Mouse (Mus musculus) intestine, embryonic 16.5 days (tissue): ENCODE results near the gene Chdh. TPM values are rescaled to one million over a fixed set of nuclear protein-coding genes. Genes with fewer than 3 reads are reported as not detected.

Source experiments
- ATAC-seq: fragments of 200-750 bp; cut with Nextera tagmentation; 2 replicates; pipeline ENCODE4 v1.8.0; 2017; ENCODE audit warnings: moderate TSS enrichment, moderate library complexity
- H3K27ac ChIP-seq: fragments of 300-500 bp; sonication (generic); 2 replicates; pipeline ENCODE4 v1.5.1; 2014; ENCODE audit warnings: mild to moderate bottlenecking, low read length
- H3K27me3 ChIP-seq: fragments of 300-500 bp; sonication (generic); replicated peaks from 2 replicates; pipeline ENCODE4 v1.6.1; 2014; ENCODE audit warnings: low read length, control low read depth, mixed read lengths; ENCODE audit not compliant: control insufficient read depth, insufficient read depth
- H3K36me3 ChIP-seq: fragments of 300-500 bp; sonication (generic); 2 replicates; pipeline ENCODE4 v1.6.1; 2014; ENCODE audit warnings: low read length, control low read depth; ENCODE audit not compliant: control insufficient read depth, insufficient read depth
- H3K4me1 ChIP-seq: fragments of 300-500 bp; sonication (generic); 2 replicates; pipeline ENCODE4 v1.6.1; 2014; ENCODE audit warnings: low read length, control low read depth, mixed read lengths; ENCODE audit not compliant: control insufficient read depth, insufficient read depth
- H3K4me2 ChIP-seq: fragments of 300-500 bp; sonication (generic); 2 replicates; pipeline ENCODE4 v1.6.1; 2014; ENCODE audit warnings: low read depth, low read length, control low read depth
- H3K4me3 ChIP-seq: fragments of 300-500 bp; sonication (generic); 2 replicates; pipeline ENCODE4 v1.5.1; 2014; ENCODE audit warnings: mild to moderate bottlenecking, low read length
- H3K9ac ChIP-seq: fragments of 300-500 bp; sonication (generic); 2 replicates; pipeline ENCODE4 v1.6.1; 2014; ENCODE audit warnings: low read depth, low read length
- H3K9me3 ChIP-seq: fragments of 300-500 bp; sonication (generic); 2 replicates; pipeline ENCODE4 v1.6.1; 2016; ENCODE audit warnings: low read length, control low read depth; ENCODE audit not compliant: control insufficient read depth
- WGBS: fragments of 180-500 bp; shearing (Covaris S2); extraction: QIAGEN DNeasy Blood & Tissue Kit; methylation state at CpG from one replicate; pipeline ENCODE4 v1.1.7; 2014; 5-methylcytosine and 5-hydroxymethylcytosine counted together
- polyA plus RNA-seq: library from polyadenylated mRNA; unstranded; fragments of >200 nt; fragmentation: Nextera tagmentation; extraction: Ambion mirVana; gene quantifications from 2 replicates; pipeline ENCODE4 v1.2.1, GENCODE M21; 2015

Gene Chdh
- polyA plus RNA-seq, 1 experiment from 2014 or later = 2.1 TPM

- Histone ChIP-seq H3K27ac (no peak overlapping the region), H3K4me1 (0 out of 2 replicates have a peak, but pooled peaks cover 2% of the 10 kb centered on the region), H3K27me3 (no peaks in the 10 kb centered on the region), H3K4me3 (no peak overlapping the region), H3K36me3 (no peaks in the 10 kb centered on the region), H3K9me3 (no peaks in the 10 kb centered on the region), H3K9ac (no peak overlapping the region), H3K4me2 (no peak overlapping the region)
- WGBS = 69% methylated on average over 10 of the region's 10 CpGs
- no peak for ATAC-seq
These were observed 36.4 kb downstream of the Chdh start for GRCm38 (mm10) chr14:30045239-30045638.

GRCm38 (mm10) chr14:30045704-30046220, 36.9 kb downstream of the Chdh start:
- H3K4me3 ChIP-seq = no peak overlapping the region
- WGBS = 76% methylated on average over 8 of the region's 8 CpGs
- no peak for ATAC-seq
- no peaks in the 10 kb centered on the region for H3K36me3 ChIP-seq
- H3K9me3 ChIP-seq = no peaks in the 10 kb centered on the region
- H3K4me2 ChIP-seq = no peak overlapping the region
- H3K4me1 ChIP-seq = 0 out of 2 replicates have a peak, but pooled peaks cover 2% of the 10 kb centered on the region
- H3K27ac ChIP-seq = no peak overlapping the region
- no peaks in the 10 kb centered on the region for H3K27me3 ChIP-seq
- no peak overlapping the region for H3K9ac ChIP-seq

- Histone ChIP-seq H3K4me1 (0 out of 2 replicates have a peak, but pooled peaks cover 2% of the 10 kb centered on the region), H3K9me3 (no peaks in the 10 kb centered on the region), H3K4me2 (no peak overlapping the region), H3K36me3 (no peaks in the 10 kb centered on the region), H3K4me3 (no peak overlapping the region), H3K9ac (no peak overlapping the region), H3K27me3 (no peaks in the 10 kb centered on the region), H3K27ac (no peak overlapping the region)
- ATAC-seq = no peak
- WGBS = 91% methylated on average over 4 of the region's 4 CpGs
These were observed 38.2 kb downstream of the Chdh start for GRCm38 (mm10) chr14:30046976-30047375.

GRCm38 (mm10) chr14:30048049-30048448, 39.2 kb downstream of the Chdh start:
- Histone ChIP-seq H3K4me1 (0 out of 2 replicates have a peak, but pooled peaks cover 2% of the 10 kb centered on the region), H3K27me3 (no peaks in the 10 kb centered on the region), H3K4me3 (no peak overlapping the region)

GRCm38 (mm10) chr14:30050280-30050679, 41.5 kb downstream of the Chdh start:
- Histone ChIP-seq H3K27ac (no peak overlapping the region), H3K4me3 (no peak overlapping the region), H3K27me3 (no peaks in the 10 kb centered on the region), H3K4me2 (no peak overlapping the region), H3K9me3 (no peaks in the 10 kb centered on the region), H3K36me3 (no peaks in the 10 kb centered on the region), H3K4me1 (0 out of 2 replicates have a peak, but pooled peaks cover 2% of the 10 kb centered on the region), H3K9ac (no peak overlapping the region)
- WGBS = 88% methylated on average over 8 of the region's 8 CpGs
- ATAC-seq = no peak

More at GRCm38 (mm10) chr14:30048049-30048448, 39.2 kb downstream of the Chdh start:
- Histone ChIP-seq H3K9me3 (no peaks in the 10 kb centered on the region), H3K27ac (no peak overlapping the region), H3K9ac (no peak overlapping the region), H3K36me3 (no peaks in the 10 kb centered on the region), H3K4me2 (no peak overlapping the region)
- ATAC-seq = no peak
- WGBS = 81% methylated on average over 3 of the region's 3 CpGs

GRCm38 (mm10) chr14:30054922-30055321, 46.1 kb downstream of the Chdh start:
- Histone ChIP-seq H3K9me3 (no peaks in the 10 kb centered on the region), H3K4me3 (no peak overlapping the region), H3K4me1 (no peaks in the 10 kb centered on the region), H3K27ac (no peak overlapping the region), H3K36me3 (no peaks in the 10 kb centered on the region), H3K9ac (no peak overlapping the region), H3K4me2 (no peak overlapping the region), H3K27me3 (no peaks in the 10 kb centered on the region)
- no peak for ATAC-seq
- WGBS = 63% methylated on average over 7 of the region's 7 CpGs

- H3K4me1 ChIP-seq = no peaks in the 10 kb centered on the region
- no peaks in the 10 kb centered on the region for H3K27me3 ChIP-seq
- 55% methylated on average over 13 of the region's 13 CpGs for WGBS
- no peaks in the 10 kb centered on the region for H3K36me3 ChIP-seq
- H3K9ac ChIP-seq = no peak overlapping the region
- peak overlapping the region; percentile 27; the same call in 1 of the 2 replicates for H3K27ac ChIP-seq
- H3K9me3 ChIP-seq = no peaks in the 10 kb centered on the region
- H3K4me3 ChIP-seq = no peak overlapping the region
- peak; percentile 40; the same call in 1 of the 2 replicates for ATAC-seq
- no peak overlapping the region for H3K4me2 ChIP-seq
These were observed 47.4 kb downstream of the Chdh start for GRCm38 (mm10) chr14:30056031-30056766.

GRCm38 (mm10) chr14:30064864-30065263, 56.0 kb downstream of the Chdh start:
- Histone ChIP-seq H3K4me2 (no peak overlapping the region), H3K36me3 (no peaks in the 10 kb centered on the region), H3K4me1 (no peaks in the 10 kb centered on the region), H3K4me3 (no peak overlapping the region), H3K27me3 (peaks cover 5% of the 10 kb centered on the region; the same call in 1 of the 2 replicates), H3K9me3 (no peaks in the 10 kb centered on the region), H3K9ac (no peak overlapping the region), H3K27ac (no peak overlapping the region)
- ATAC-seq = no peak
- WGBS = 89% methylated on average over 2 of the region's 2 CpGs

GRCm38 (mm10) chr14:30066752-30067151, 57.9 kb downstream of the Chdh start:
- Histone ChIP-seq H3K4me2 (no peak overlapping the region), H3K9ac (no peak overlapping the region), H3K4me1 (no peaks in the 10 kb centered on the region), H3K4me3 (no peak overlapping the region), H3K9me3 (no peaks in the 10 kb centered on the region), H3K27ac (no peak overlapping the region), H3K27me3 (peaks cover 5% of the 10 kb centered on the region; the same call in 1 of the 2 replicates), H3K36me3 (no peaks in the 10 kb centered on the region)
- no peak for ATAC-seq
- WGBS = 77% methylated on average over 12 of the region's 12 CpGs
